Mouse (Mus musculus): ENCODE measurements around the gene Kifc1.
A peak's percentile ranks its signal among the peaks of the same experiment; 100 is the strongest.

Gene Kifc1

GRCm38 (mm10) chr17:33890533-33891059, at the start of gene Kifc1:
Gene Kifc1 (minus strand): TSS chr17:33890661.
- DNase-seq, result peak; percentile 100

DNA sequence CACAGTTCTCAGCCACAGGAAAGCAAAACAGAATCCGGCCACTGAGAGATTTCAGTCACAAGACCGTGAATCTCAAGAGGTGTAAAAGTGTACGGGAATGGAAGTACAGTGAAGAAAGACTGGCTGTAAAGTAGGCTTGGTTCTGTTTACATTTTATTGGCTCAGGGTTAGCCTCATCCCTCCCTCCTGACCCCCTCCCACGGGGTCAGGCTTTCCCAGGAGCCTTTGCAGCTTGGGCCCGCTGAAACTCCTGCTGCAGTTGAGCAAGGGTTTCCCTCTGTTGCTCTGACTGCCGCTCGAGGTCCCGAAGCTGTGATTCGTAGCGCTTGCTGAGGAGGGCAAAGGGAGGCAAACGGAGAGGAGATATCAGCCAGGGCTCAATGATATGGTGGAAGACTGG, 48.3 kb upstream of the Kifc1 start:
- DNase-seq, result no peak

GRCm38 (mm10) chr17:33936993-33937392, 46.5 kb upstream of the Kifc1 start:
- DNase-seq, result no peak

DNA sequence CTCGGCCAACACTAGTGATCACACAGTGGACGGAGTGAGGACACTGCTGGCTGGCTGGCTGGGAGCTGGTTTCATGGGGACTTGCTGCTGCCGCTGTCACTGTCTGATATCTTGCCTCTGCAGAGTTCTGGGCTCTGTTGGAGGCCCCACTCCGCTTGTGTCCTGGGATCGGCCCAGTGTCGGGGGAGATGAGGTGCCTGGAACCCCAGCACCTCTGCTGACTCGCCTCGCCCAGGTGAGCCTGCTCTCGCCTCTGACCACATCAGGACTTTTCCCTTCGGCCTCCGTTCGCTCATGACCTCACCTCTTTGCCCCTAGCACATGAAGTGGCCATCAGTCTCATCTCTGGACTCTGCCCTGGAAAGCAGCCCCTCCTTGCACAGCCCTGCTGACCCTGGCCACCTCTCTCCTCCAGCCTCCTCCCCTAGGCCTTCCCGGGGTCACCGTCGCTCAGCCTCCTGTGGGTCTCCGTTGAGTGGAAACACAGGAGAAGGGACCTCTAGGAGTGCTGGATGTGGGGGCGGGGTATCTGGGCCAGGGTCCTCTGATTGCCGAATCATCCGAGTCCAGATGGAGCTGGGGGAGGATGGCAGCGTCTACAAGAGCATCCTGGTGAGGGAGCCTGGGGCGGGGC, 45.1 kb upstream of the Kifc1 start:
- DNase-seq, result no peak

- DNase-seq, result no peak
Observed at GRCm38 (mm10) chr17:33932970-33933369, 42.5 kb upstream of the Kifc1 start.

- DNase-seq, result no peak
Observed at GRCm38 (mm10) chr17:33932448-33932847, 42.0 kb upstream of the Kifc1 start.

DNA sequence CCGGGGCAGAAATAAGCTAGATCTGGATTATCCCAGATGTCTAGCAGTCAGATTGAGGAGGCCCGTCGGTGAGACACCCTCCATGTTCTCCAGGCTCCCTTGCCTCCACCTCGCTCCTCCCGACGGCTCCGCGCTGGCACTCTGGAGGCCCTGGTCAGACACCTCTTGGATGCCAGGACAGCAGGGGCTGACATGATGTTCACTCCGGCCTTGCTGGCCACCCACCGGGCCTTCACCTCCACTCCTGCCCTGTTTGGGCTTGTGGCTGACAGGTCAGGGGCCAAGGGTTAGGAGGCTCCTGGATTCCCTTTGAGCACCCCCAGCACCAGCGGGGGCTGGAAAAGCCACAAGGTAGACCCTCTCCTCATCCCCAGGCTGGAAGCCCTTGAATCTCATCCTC, 41.5 kb upstream of the Kifc1 start:
- no peak for DNase-seq

DNA sequence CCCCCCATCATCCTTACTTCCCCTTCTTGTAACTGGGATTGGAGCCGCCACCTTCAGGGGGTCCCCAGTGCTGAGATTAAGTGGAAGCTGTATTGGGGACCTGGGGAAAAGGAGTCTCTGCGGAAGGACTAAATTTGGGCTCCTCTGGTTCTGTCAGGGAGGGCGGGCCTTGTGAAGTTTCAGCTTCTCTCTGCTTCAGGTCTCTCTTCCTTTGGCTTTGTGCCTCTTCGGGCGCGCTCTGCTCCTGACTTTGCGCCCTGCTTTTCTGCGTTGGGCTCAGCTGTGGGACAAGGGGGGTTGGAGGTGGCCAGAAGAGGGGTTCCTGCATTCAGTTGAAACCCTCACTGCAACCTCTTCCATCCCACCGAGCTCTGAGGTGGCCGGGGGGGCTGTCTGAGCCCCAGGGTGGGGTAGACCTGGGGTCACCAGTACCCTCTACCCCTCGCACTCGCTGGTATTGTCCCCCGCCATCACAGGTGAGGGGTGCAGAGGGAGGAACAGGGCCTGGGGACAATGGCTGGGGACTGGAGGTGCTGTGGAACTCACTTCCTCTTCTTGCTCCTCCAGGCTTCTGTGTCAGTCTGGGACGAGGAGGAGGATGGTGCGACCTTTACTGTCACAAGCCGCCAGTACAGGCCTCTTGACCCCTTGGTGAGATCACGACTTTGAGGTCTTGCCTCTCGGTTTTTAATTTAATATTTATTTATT, 40.9 kb upstream of the Kifc1 start:
- no peak for DNase-seq

GRCm38 (mm10) chr17:33930280-33931158, 40.1 kb upstream of the Kifc1 start:
- peak; percentile 74 to 81 for DNase-seq

DNA sequence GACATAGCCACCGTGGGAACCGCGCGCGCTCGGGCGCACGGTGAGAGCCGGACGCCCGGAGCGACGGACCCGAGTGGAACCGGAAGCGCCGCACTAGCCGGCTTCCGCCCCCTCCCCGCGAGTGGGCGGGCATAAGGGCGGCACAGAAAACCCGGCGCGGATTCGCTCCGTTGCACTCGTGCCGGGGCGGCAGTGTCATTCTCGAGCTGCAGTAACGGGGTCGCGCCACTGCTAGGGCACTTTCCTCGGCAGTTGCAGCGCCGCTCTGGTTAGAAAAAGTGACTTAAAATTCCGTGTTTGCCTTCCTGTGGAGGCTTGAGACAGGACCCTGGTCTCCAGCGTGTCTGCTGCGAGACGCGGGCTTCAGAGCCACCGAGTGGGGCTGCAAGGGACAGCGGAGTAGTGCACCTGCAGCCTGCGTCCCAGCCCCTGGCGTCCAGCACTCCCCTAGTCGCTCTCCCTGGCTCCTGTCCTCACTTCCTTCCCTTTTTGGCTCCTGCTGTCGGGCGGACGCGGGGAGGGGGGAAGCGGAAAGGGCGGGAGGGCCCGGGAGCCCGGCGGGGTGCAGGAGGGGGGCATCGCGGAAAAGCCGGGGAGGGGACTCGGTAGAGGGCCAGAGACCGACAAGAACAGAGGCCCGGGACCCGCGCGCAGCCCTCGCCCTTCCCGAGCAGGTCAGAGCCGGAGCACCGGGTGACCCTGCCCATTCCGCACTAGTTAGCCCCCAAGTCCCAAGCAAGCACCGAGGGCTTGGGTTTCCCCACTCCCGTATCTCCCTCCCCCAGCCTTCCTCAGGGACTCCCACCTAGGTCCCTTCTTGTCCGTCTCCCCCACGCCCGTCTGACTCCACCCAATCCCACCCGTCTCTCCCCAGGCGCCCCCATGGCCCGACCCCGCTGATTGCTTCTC, 39.2 kb upstream of the Kifc1 start, which contains the start of gene Rgl2:
Gene Rgl2, plus strand, starts transcription at position 173 of the 909 bp plus-strand sequence.
- peak; percentile 87 to 91 for DNase-seq

DNA sequence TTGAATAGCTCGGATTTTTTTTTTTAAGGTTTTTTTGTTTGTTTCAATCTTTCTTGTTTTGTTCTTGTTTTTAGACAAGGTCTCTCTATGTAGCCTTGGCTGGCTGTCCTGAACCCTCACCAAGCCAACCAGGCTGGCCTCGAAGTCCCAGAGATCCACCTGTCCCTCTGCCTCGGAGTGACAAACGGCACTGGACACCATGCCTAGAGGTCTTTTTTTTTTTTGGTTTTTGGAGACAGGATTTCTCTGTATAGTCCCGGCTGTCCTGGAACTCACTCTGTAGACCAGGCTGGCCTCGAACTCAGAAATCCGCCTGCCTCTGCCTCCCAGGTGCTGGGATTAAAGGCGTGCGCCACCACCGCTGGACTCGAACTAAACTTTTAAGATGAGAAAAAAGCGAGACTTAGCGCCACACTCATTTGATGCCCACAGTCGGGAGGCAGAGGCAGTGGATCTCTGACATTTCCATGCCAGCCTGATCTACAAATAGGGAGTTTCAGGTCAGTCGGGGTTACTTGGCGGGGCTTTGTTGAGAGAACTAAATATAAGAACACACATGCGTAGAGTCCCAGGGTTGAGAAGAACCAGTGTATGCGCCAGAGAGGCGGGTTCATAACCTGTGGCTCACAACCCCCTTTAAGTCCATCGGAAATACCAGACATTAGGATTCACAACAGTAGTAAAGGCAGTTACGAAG, 37.9 kb upstream of the Kifc1 start:
- DNase-seq, result no peak

GRCm38 (mm10) chr17:33926207-33926932, 35.9 kb upstream of the Kifc1 start:
- DNase-seq, result peak in 1 of 2 experiments; percentile 60

DNA sequence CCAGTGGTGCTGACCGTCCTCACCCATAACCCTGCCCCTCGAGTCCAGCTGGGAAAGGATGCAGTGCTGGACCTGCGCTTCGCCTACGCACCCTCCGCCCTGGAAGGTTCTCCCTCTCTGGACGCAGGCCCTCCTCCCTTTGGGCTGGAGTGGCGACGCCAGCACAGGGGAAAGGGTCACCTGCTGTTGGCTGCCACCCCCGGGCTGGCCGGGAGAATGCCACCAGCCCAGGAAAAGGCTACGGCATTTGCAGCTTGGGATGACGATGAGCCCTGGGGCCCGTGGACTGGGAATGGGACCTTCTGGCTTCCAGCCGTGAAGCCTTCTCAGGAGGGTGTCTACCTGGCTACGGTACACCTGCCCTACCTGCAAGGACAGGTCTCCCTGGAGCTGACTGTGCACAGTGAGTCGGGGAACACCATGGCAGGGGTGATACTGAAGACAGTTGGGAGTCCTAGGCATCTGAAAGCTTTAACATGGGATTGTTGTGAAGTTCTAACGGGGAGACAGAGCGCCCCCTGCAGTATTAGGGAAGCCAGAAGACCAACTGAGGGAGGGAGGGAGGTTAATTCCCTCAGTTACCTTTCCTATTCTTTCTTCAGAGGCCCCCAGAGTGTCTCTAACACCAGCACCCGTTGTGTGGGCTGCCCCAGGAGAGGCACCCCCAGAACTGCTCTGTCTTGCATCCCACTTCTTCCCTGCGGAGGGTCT, 35.1 kb upstream of the Kifc1 start:
- DNase-seq, result no peak

- peak in 1 of 2 experiments; percentile 65 for DNase-seq
Observed at GRCm38 (mm10) chr17:33924577-33925283, 34.3 kb upstream of the Kifc1 start.

- no peak for DNase-seq
Observed at GRCm38 (mm10) chr17:33921361-33921760, 30.9 kb upstream of the Kifc1 start.

GRCm38 (mm10) chr17:33920282-33921097, 30.0 kb upstream of the Kifc1 start:
- peak; percentile 77 to 92 for DNase-seq

- peak; percentile 90 to 92 for DNase-seq
Observed at GRCm38 (mm10) chr17:33919351-33920281, 29.2 kb upstream of the Kifc1 start.

All from kidney, adult 8-10 months (tissue).